Mouse (Mus musculus): Measurements from ENCODE around the gene Negr1. TPM values are rescaled to one million over a fixed set of nuclear protein-coding genes. Genes with fewer than 3 reads are reported as not detected.

Gene Negr1
- total and polyA plus RNA-seq, 3 experiments = not detected

- in situ Hi-C loops (cut with MboI; ENCODE audit: low pct_ligation_motif_present, low pct_unique_long_range_greater_than_20kb, low sequenced_read_pairs) (no loop called here), dilution Hi-C loops (cut with MboI; ENCODE audit: extremely low pct_ligation_motif_present, extremely low pct_unique_long_range_greater_than_20kb, low sequenced_read_pairs) (no loop called here)
- no peaks in the 10 kb centered on the region for H3K4me1 ChIP-seq (ENCODE audit: control insufficient read depth in 1 of 2, insufficient read depth in 2 of 2)
- H3K4me3 ChIP-seq (replicated peaks in 1 of 3; ENCODE audit: low read depth in 2 of 3, low read length in 2 of 3, poor library complexity in 1 of 3) = no peak overlapping the region
- no peak overlapping the region for H3K9ac ChIP-seq (ENCODE audit: insufficient read depth, low read depth)
- TF ChIP-seq ELF1 (IDR thresholded peaks at IDR 0.05; ENCODE audit: low read depth, low read length) (no peak), TBP (conservative IDR thresholded peaks at IDR 0.05; ENCODE audit: low read depth, low read length) (no peak), TCF12 (IDR thresholded peaks at IDR 0.05; ENCODE audit: low read depth, low read length) (no peak), ETS1 (conservative IDR thresholded peaks at IDR 0.05; ENCODE audit: low read depth, low read length) (no peak), NRF1 (IDR thresholded peaks at IDR 0.05; ENCODE audit: low read depth, low read length) (no peak), SIN3A (IDR thresholded peaks at IDR 0.05; ENCODE audit: low read length) (no peak), GABPA (IDR thresholded peaks at IDR 0.05; ENCODE audit: insufficient replicate concordance, low read depth, low read length) (no peak)
- no peak overlapping the region for H3K4me2 ChIP-seq (ENCODE audit: insufficient read depth, low read depth, poor library complexity, severe bottlenecking)
- peaks cover 19% of the 10 kb centered on the region for H3K9me3 ChIP-seq (replicated peaks; ENCODE audit: low read length)
- H3K79me2 ChIP-seq (replicated peaks; ENCODE audit: control insufficient read depth, extremely low read depth, insufficient read depth, poor library complexity, severe bottlenecking) = no peaks in the 10 kb centered on the region
- H3K27me3 ChIP-seq (replicated peaks) = no peaks in the 10 kb centered on the region
- no peak for DNase-seq (ENCODE audit: extremely low read depth)
- no peaks in the 10 kb centered on the region for H3K36me3 ChIP-seq (replicated peaks in 1 of 2; ENCODE audit: control insufficient read depth in 1 of 2, insufficient read depth in 1 of 2, low read length in 1 of 2)
- H3K27ac ChIP-seq (ENCODE audit: insufficient read depth, low read depth) = no peak overlapping the region
Observed at GRCm38 (mm10) chr3:156590612-156591011, 29.0 kb downstream of the Negr1 start.

DNA sequence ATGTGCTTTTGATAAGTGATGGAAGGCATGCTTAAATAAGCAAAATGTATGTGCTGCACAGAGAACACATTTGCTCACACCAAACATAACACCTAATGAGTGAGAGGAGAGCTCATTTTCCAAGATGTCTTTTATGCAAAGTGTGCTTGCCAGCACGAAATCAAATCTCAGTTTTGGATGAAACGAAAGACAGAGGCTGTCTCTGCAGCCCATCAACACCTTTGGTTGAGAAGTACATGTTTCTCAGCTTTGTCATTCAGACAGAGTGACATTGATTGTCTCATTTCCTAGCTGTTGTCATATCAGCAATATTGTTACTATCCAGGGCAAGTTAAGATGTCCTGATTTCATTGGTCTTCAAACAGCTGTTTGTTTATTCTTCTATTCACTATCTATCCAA, 29.5 kb downstream of the Negr1 start:
- DNase-seq (ENCODE audit: extremely low read depth) = no peak
- Histone ChIP-seq H3K27me3 (replicated peaks) (no peaks in the 10 kb centered on the region), H3K4me3 (replicated peaks in 1 of 3; ENCODE audit: low read depth in 2 of 3, low read length in 2 of 3, poor library complexity in 1 of 3) (no peak overlapping the region), H3K9ac (ENCODE audit: insufficient read depth, low read depth) (no peak overlapping the region), H3K4me2 (ENCODE audit: insufficient read depth, low read depth, poor library complexity, severe bottlenecking) (no peak overlapping the region), H3K4me1 (ENCODE audit: control insufficient read depth in 1 of 2, insufficient read depth in 2 of 2) (no peaks in the 10 kb centered on the region), H3K9me3 (replicated peaks; ENCODE audit: low read length) (peaks cover 17% of the 10 kb centered on the region), H3K79me2 (replicated peaks; ENCODE audit: control insufficient read depth, extremely low read depth, insufficient read depth, poor library complexity, severe bottlenecking) (no peaks in the 10 kb centered on the region), H3K27ac (ENCODE audit: insufficient read depth, low read depth) (no peak overlapping the region), H3K36me3 (replicated peaks in 1 of 2; ENCODE audit: control insufficient read depth in 1 of 2, insufficient read depth in 1 of 2, low read length in 1 of 2) (no peaks in the 10 kb centered on the region)
- TF ChIP-seq CTCF (conservative IDR thresholded peaks at IDR 0.05 in 1 of 2, IDR thresholded peaks at IDR 0.05 in 1 of 2; ENCODE audit: low read depth in 2 of 2, low read length in 2 of 2) (no peak), GABPA (IDR thresholded peaks at IDR 0.05; ENCODE audit: insufficient replicate concordance, low read depth, low read length) (no peak), MAZ (IDR thresholded peaks at IDR 0.05; ENCODE audit: low read depth, low read length) (no peak), MXI1 (IDR thresholded peaks at IDR 0.05; ENCODE audit: low read depth, low read length) (no peak), BHLHE40 (IDR thresholded peaks at IDR 0.05; ENCODE audit: low read depth, low read length) (no peak), TCF12 (IDR thresholded peaks at IDR 0.05; ENCODE audit: low read depth, low read length) (no peak), TBP (conservative IDR thresholded peaks at IDR 0.05; ENCODE audit: low read depth, low read length) (no peak), MEF2A (IDR thresholded peaks at IDR 0.05; ENCODE audit: borderline replicate concordance, low read depth, low read length) (no peak), POLR2A (IDR thresholded peaks at IDR 0.05; ENCODE audit: low read depth, low read length) (no peak), SMC3 (IDR thresholded peaks at IDR 0.05; ENCODE audit: low read depth, low read length) (no peak)
- dilution Hi-C loops (cut with MboI; ENCODE audit: extremely low pct_ligation_motif_present, extremely low pct_unique_long_range_greater_than_20kb, low sequenced_read_pairs) = no loop called here
- in situ Hi-C loops (cut with MboI; ENCODE audit: low pct_ligation_motif_present, low pct_unique_long_range_greater_than_20kb, low sequenced_read_pairs) = no loop called here

GRCm38 (mm10) chr3:156606846-156607245, 45.3 kb downstream of the Negr1 start:
- no peak overlapping the region for H3K27ac ChIP-seq (ENCODE audit: insufficient read depth, low read depth)
- H3K79me2 ChIP-seq (replicated peaks; ENCODE audit: control insufficient read depth, extremely low read depth, insufficient read depth, poor library complexity, severe bottlenecking) = no peaks in the 10 kb centered on the region
- in situ Hi-C loops (cut with MboI; ENCODE audit: low pct_ligation_motif_present, low pct_unique_long_range_greater_than_20kb, low sequenced_read_pairs) = no loop called here
- peaks cover 23% of the 10 kb centered on the region for H3K9me3 ChIP-seq (replicated peaks; ENCODE audit: low read length)
- H3K9ac ChIP-seq (ENCODE audit: insufficient read depth, low read depth) = no peak overlapping the region
- no peak for DNase-seq (ENCODE audit: extremely low read depth)
- no peak overlapping the region for H3K4me2 ChIP-seq (ENCODE audit: insufficient read depth, low read depth, poor library complexity, severe bottlenecking)
- no peaks in the 10 kb centered on the region for H3K4me1 ChIP-seq (ENCODE audit: control insufficient read depth in 1 of 2, insufficient read depth in 2 of 2)
- dilution Hi-C loops (cut with MboI; ENCODE audit: extremely low pct_ligation_motif_present, extremely low pct_unique_long_range_greater_than_20kb, low sequenced_read_pairs) = no loop called here
- H3K27me3 ChIP-seq (replicated peaks) = no peaks in the 10 kb centered on the region
- no peak overlapping the region for H3K4me3 ChIP-seq (replicated peaks in 1 of 3; ENCODE audit: low read depth in 2 of 3, low read length in 2 of 3, poor library complexity in 1 of 3)
- H3K36me3 ChIP-seq (replicated peaks in 1 of 2; ENCODE audit: control insufficient read depth in 1 of 2, insufficient read depth in 1 of 2, low read length in 1 of 2) = no peaks in the 10 kb centered on the region
- TF ChIP-seq MAX (IDR thresholded peaks at IDR 0.05; ENCODE audit: low read length) (no peak), MXI1 (IDR thresholded peaks at IDR 0.05; ENCODE audit: low read depth, low read length) (no peak), MAFK (IDR thresholded peaks at IDR 0.05; ENCODE audit: insufficient replicate concordance, low read length) (no peak), TBP (conservative IDR thresholded peaks at IDR 0.05; ENCODE audit: low read depth, low read length) (no peak)
